In genomic region chr5:114776174-114776573, GRCm38 (mm10) we compare ENCODE assay signal across 8 mouse cellular contexts. TPM values are rescaled to one million over a fixed set of nuclear protein-coding genes. Genes with fewer than 3 reads are reported as not detected.
A peak's percentile ranks its signal among the peaks of the same experiment; 100 is the strongest.
DNase-seq lines count a peak whose midpoint lies in the region; ATAC-seq and TF ChIP-seq lines count a peak whose summit lies in the region.

No protein-coding gene starts in this region.

- ATAC-seq in erythroblast, adult 5-6 weeks (replicated peaks; ENCODE audit: low FRiP score, poor library complexity, severe bottlenecking): no peak
- no peak for ATAC-seq in limb, embryonic 15.5 days (ENCODE audit: insufficient number of reproducible peaks, low FRiP score, low TSS enrichment, low read depth)
- no peak for ATAC-seq in stomach, embryonic 16.5 days (ENCODE audit: insufficient read depth, low FRiP score)

- peak overlapping the region; percentile 89 for H3K4me3 ChIP-seq in erythroblast, embryonic 14.5 days (replicated peaks)
- H3K4me3 ChIP-seq in spleen, adult 2 months (ENCODE audit: extremely low read depth, insufficient read depth, insufficient read length): peak overlapping the region; percentile 33; the same call in 1 of the 2 replicates
- peak overlapping the region; percentile 99 for H3K4me3 ChIP-seq in limb, embryonic 15.5 days
- peak overlapping the region; percentile 99 for H3K4me3 ChIP-seq in stomach, embryonic 16.5 days (replicated peaks; ENCODE audit: low read length)

- peak overlapping the region; percentile 80 for H3K4me2 ChIP-seq in limb, embryonic 15.5 days
- H3K4me2 ChIP-seq in stomach, embryonic 16.5 days (ENCODE audit: low read depth, low read length): peak overlapping the region; percentile 96

- H3K27me3 ChIP-seq in erythroblast, embryonic 14.5 days (ENCODE audit: control insufficient read depth): no peaks in the 10 kb centered on the region
- no peaks in the 10 kb centered on the region for H3K27me3 ChIP-seq in spleen, adult 2 months (ENCODE audit: control insufficient read depth, insufficient read depth, low read length)
- no peaks in the 10 kb centered on the region for H3K27me3 ChIP-seq in limb, embryonic 15.5 days
- no peaks in the 10 kb centered on the region for H3K27me3 ChIP-seq in stomach, embryonic 16.5 days (ENCODE audit: control insufficient read depth, insufficient read depth, low read length)

- no peak overlapping the region for H3K27ac ChIP-seq in spleen, adult 2 months (ENCODE audit: insufficient read depth, low read length)
- no peak overlapping the region for H3K27ac ChIP-seq in limb, embryonic 15.5 days
- no peak overlapping the region for H3K27ac ChIP-seq in stomach, embryonic 16.5 days (ENCODE audit: low read length)

- no peaks in the 10 kb centered on the region for H3K9me3 ChIP-seq in erythroblast, embryonic 14.5 days (ENCODE audit: control insufficient read depth, low read length)
- no peaks in the 10 kb centered on the region for H3K9me3 ChIP-seq in limb, embryonic 15.5 days
- no peaks in the 10 kb centered on the region for H3K9me3 ChIP-seq in stomach, embryonic 16.5 days (replicated peaks; ENCODE audit: control insufficient read depth, low read length)

- no peak overlapping the region for H3K9ac ChIP-seq in limb, embryonic 15.5 days
- H3K9ac ChIP-seq in stomach, embryonic 16.5 days (ENCODE audit: low read length): peak overlapping the region; percentile 96; the same call in 1 of the 2 replicates

- WGBS in spleen, adult 2 months: 39% methylated on average over 7 of the region's 7 CpGs
- WGBS in limb, embryonic 15.5 days: 70% methylated on average over 7 of the region's 7 CpGs
- 79% methylated on average over 7 of the region's 7 CpGs for WGBS in stomach, embryonic 16.5 days

- peaks cover 11% of the 10 kb centered on the region for H3K36me3 ChIP-seq in erythroblast, embryonic 14.5 days (ENCODE audit: control insufficient read depth)
- no peaks in the 10 kb centered on the region for H3K36me3 ChIP-seq in spleen, adult 2 months (ENCODE audit: control insufficient read depth, insufficient read depth, low read length)
- no peaks in the 10 kb centered on the region for H3K36me3 ChIP-seq in limb, embryonic 15.5 days
- H3K36me3 ChIP-seq in stomach, embryonic 16.5 days (ENCODE audit: control insufficient read depth, insufficient read depth, low read length): no peaks in the 10 kb centered on the region

- DNase-seq in spleen, adult 2 months (ENCODE audit: low read depth in 1 of 2, low spot score in 2 of 2): no peak
- DNase-seq in spleen, postnatal 14 days (ENCODE audit: low spot score in 2 of 2): no peak
- DNase-seq in thymus, postnatal 25 days: no peak
- DNase-seq in kidney, postnatal 4 days: no peak

- no peak for TF ChIP-seq CTCF in spleen, adult 2 months (IDR thresholded peaks at IDR 0.05; ENCODE audit: extremely low read depth, insufficient read depth, insufficient read length, insufficient replicate concordance)

- peaks cover 78% of the 10 kb centered on the region for H3K4me1 ChIP-seq in erythroblast, embryonic 14.5 days (ENCODE audit: control insufficient read depth)
- H3K4me1 ChIP-seq in spleen, adult 2 months (ENCODE audit: control insufficient read depth, insufficient read depth, insufficient read length): peaks cover 32% of the 10 kb centered on the region; the same call in 1 of the 2 replicates
- peaks cover 31% of the 10 kb centered on the region for H3K4me1 ChIP-seq in limb, embryonic 15.5 days
- H3K4me1 ChIP-seq in stomach, embryonic 16.5 days (ENCODE audit: control insufficient read depth, insufficient read depth, low read length): peaks cover 19% of the 10 kb centered on the region

- no peak for TF ChIP-seq POLR2A in spleen, adult 2 months (IDR thresholded peaks at IDR 0.05; ENCODE audit: low read depth, low read length)

RNA-seq across cellular contexts. Expression of gene Git2, which starts 0.9 kb away (rescaled TPM):
- 7.0 and 8.0 TPM in 2 replicates for polyA plus RNA-seq in erythroblast, embryonic 14.5 days (2012)
- 21.3 and 70.1 TPM in 2 replicates for total RNA-seq in erythroblast, adult 5-6 weeks (2015; ENCODE audit: low replicate concordance)
- 20.7 and 57.7 TPM in 2 replicates for total RNA-seq in erythroblast, adult 5-6 weeks (2017; ENCODE audit: low replicate concordance)
- 71.6 and 92.1 TPM in 2 replicates for polyA plus RNA-seq in spleen, adult 2 months (2012; rRNA removed)
- polyA plus RNA-seq in limb, embryonic 15.5 days (2015; fragmentation: Nextera tagmentation; extraction: Ambion mirVana): 44.9 and 47.8 TPM in 2 replicates
- 35.9 and 42.0 TPM in 2 replicates for polyA plus RNA-seq in stomach, embryonic 16.5 days (2015; fragmentation: Nextera tagmentation; extraction: Ambion mirVana)

RNA-seq across cellular contexts. Expression of gene Ankrd13a, which starts 1.7 kb away (rescaled TPM):
- 15.2 TPM in 2 replicates for polyA plus RNA-seq in erythroblast, embryonic 14.5 days (2012)
- total RNA-seq in erythroblast, adult 5-6 weeks (2015; ENCODE audit: low replicate concordance): 81.3 and 90.3 TPM in 2 replicates
- 83.4 and 98.1 TPM in 2 replicates for total RNA-seq in erythroblast, adult 5-6 weeks (2017; ENCODE audit: low replicate concordance)
- 69.3 and 84.0 TPM in 2 replicates for polyA plus RNA-seq in spleen, adult 2 months (2012; rRNA removed)
- 40.8 and 47.0 TPM in 2 replicates for polyA plus RNA-seq in limb, embryonic 15.5 days (2015; fragmentation: Nextera tagmentation; extraction: Ambion mirVana)
- polyA plus RNA-seq in stomach, embryonic 16.5 days (2015; fragmentation: Nextera tagmentation; extraction: Ambion mirVana): 12.7 and 13.1 TPM in 2 replicates

RNA-seq across cellular contexts. Expression of gene 1500011B03Rik, which starts 47.1 kb away (rescaled TPM):
- 4.4 and 5.8 TPM in 2 replicates for polyA plus RNA-seq in erythroblast, embryonic 14.5 days (2012)
- 16.7 and 24.8 TPM in 2 replicates for total RNA-seq in erythroblast, adult 5-6 weeks (2015; ENCODE audit: low replicate concordance)
- total RNA-seq in erythroblast, adult 5-6 weeks (2017; ENCODE audit: low replicate concordance): 2.4 and 10.7 TPM in 2 replicates
- polyA plus RNA-seq in spleen, adult 2 months (2012; rRNA removed): 24.1 and 38.5 TPM in 2 replicates
- polyA plus RNA-seq in limb, embryonic 15.5 days (2015; fragmentation: Nextera tagmentation; extraction: Ambion mirVana): 73.5 and 76.4 TPM in 2 replicates
- 66.8 and 71.8 TPM in 2 replicates for polyA plus RNA-seq in stomach, embryonic 16.5 days (2015; fragmentation: Nextera tagmentation; extraction: Ambion mirVana)

Comparison
In these comparisons a context has a peak if more than half of its experiments do, and no peak if none do; other contexts are left out.
1. H3K4me3 ChIP-seq: peak in every context shown above with its lines; median percentile 99 in limb, embryonic 15.5 days; 99 in stomach, embryonic 16.5 days; 89 in erythroblast, embryonic 14.5 days; 33 in spleen, adult 2 months.